Mouse (Mus musculus): ENCODE results near the gene C1rl. TPM values are rescaled to one million over a fixed set of nuclear protein-coding genes. Genes with fewer than 3 reads are reported as not detected.
A peak's percentile ranks its signal among the peaks of the same experiment; 100 is the strongest.

The C1rl gene
- polyA plus RNA-seq (2015; fragmentation: Nextera tagmentation; extraction: Ambion mirVana): 0.46 and 0.52 TPM in 2 replicates

- Histone ChIP-seq H3K4me1 (peaks cover 2% of the 10 kb centered on the region; the same call in 1 of the 2 replicates), H3K27ac (replicated peaks) (no peak within 1 kb of the TSS), H3K36me3 (no peaks in the 10 kb centered on the region), H3K9ac (no peak within 1 kb of the TSS), H3K9me3 (no peaks in the 10 kb centered on the region), H3K4me3 (no peak within 1 kb of the TSS), H3K4me2 (no peak within 1 kb of the TSS), H3K27me3 (replicated peaks) (no peaks in the 10 kb centered on the region)
- WGBS: 39% methylated on average over 4 of the region's 4 CpGs
- peak; percentile 54; the same call in 1 of the 2 replicates for ATAC-seq (ENCODE audit: extremely low read depth, insufficient number of reproducible peaks, low FRiP score, low TSS enrichment)
Observed at GRCm38 (mm10) chr6:124492842-124493561, at the start of gene C1rl. TSS of gene C1rl (plus strand) at chr6:124493113.

DNA sequence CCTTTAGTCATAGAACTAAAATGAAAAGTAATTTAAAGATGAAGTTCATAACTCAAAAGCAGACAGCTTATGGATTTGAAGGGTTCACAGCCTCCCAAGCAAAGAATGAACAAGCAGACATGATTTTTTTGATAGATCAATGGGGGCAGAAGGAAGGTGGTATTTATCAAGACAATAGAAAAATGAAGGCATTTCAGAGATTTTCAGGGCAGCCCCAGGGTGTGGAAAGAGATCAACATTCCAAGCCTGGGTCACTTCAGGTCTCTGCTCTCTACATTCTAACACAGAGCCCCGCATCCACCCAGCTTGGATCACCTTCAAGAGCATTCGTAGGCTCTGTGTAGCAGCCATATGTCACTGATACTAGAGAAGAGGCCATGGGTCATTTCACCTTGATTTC lies 49.6 kb upstream of the C1rl start:
- H3K4me2 ChIP-seq: no peak overlapping the region
- H3K27me3 ChIP-seq (replicated peaks): no peaks in the 10 kb centered on the region
- WGBS: 69% methylated on average over 2 of the region's 2 CpGs
- no peak overlapping the region for H3K4me3 ChIP-seq
- no peak for ATAC-seq (ENCODE audit: extremely low read depth, insufficient number of reproducible peaks, low FRiP score, low TSS enrichment)
- H3K4me1 ChIP-seq: no peaks in the 10 kb centered on the region
- H3K9ac ChIP-seq: no peak overlapping the region
- H3K9me3 ChIP-seq: no peaks in the 10 kb centered on the region
- H3K36me3 ChIP-seq: no peaks in the 10 kb centered on the region
- no peak overlapping the region for H3K27ac ChIP-seq (replicated peaks)

DNA sequence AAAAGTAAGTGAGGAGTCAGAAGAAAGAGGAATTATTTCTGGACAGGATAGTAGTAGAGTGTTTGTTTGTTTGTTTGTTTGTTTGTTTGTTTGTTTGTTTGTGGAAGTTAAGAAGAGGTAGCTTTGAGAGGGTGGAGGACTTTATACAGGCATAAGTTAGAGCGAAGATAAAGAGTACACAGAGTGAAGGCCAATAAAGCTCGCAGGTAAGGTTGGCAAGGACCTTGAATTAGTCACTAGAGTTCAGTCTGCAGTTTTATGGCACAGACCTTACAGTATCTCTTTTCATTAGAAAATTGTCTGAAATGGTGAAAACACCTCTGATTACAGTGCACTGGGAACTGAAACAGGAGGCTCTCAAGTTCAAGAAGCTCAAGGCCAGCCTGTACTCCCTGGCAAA lies 46.9 kb upstream of the C1rl start:
- no peak overlapping the region for H3K27ac ChIP-seq (replicated peaks)
- H3K9me3 ChIP-seq: no peaks in the 10 kb centered on the region
- H3K9ac ChIP-seq: no peak overlapping the region
- no peaks in the 10 kb centered on the region for H3K36me3 ChIP-seq
- H3K4me3 ChIP-seq: no peak overlapping the region
- H3K4me1 ChIP-seq: no peaks in the 10 kb centered on the region
- ATAC-seq (ENCODE audit: extremely low read depth, insufficient number of reproducible peaks, low FRiP score, low TSS enrichment): no peak
- peaks cover 9% of the 10 kb centered on the region; the same call in 1 of the 2 replicates for H3K27me3 ChIP-seq (replicated peaks)
- WGBS: 86% methylated on average over 2 of the region's 2 CpGs
- H3K4me2 ChIP-seq: no peak overlapping the region

GRCm38 (mm10) chr6:124446459-124446858 lies 46.5 kb upstream of the C1rl start:
- no peak overlapping the region for H3K9ac ChIP-seq
- H3K36me3 ChIP-seq: no peaks in the 10 kb centered on the region
- no peaks in the 10 kb centered on the region for H3K9me3 ChIP-seq
- H3K27ac ChIP-seq (replicated peaks): no peak overlapping the region
- no peak overlapping the region for H3K4me3 ChIP-seq
- no peaks in the 10 kb centered on the region for H3K4me1 ChIP-seq
- ATAC-seq (ENCODE audit: extremely low read depth, insufficient number of reproducible peaks, low FRiP score, low TSS enrichment): no peak
- H3K4me2 ChIP-seq: no peak overlapping the region
- peaks cover 11% of the 10 kb centered on the region; the same call in 1 of the 2 replicates for H3K27me3 ChIP-seq (replicated peaks)
- WGBS: 88% methylated on average over 9 of the region's 9 CpGs

GRCm38 (mm10) chr6:124447356-124447755 lies 45.6 kb upstream of the C1rl start:
- 68% methylated on average over 2 of the region's 2 CpGs for WGBS
- no peaks in the 10 kb centered on the region for H3K4me1 ChIP-seq

DNA sequence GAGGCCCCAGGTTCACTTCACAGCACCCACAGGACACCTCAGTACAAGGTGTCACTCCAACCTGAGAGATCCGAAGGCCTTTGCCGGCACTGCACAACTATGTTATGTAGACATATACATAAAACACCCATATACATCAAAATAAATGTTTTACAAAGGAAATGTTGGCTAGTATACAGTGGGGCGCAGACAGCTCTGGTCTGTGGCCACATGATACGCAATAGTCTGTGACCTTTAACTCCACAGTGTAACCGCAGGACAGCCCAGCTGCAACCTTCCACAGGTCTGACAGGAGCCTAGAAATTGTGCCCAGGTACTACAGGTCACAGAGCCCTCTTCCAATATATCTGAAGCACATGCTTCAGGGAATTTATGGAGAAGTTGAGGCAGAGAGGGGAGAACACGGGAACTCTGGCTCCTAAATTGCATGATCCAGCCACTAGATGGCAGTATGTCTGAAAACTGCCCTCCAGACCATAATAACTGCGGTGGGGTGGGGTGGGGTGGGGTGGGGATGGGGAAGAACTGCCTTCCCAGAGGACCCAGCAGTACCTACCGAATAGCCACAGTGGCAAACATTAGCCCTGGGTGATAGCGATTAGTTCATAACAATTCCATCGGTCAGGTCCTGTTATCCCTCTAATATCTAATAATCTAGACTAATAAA lies 44.6 kb upstream of the C1rl start:
- ATAC-seq (ENCODE audit: extremely low read depth, insufficient number of reproducible peaks, low FRiP score, low TSS enrichment): no peak
- Histone ChIP-seq H3K4me2 (no peak overlapping the region), H3K27ac (replicated peaks) (no peak overlapping the region), H3K9me3 (no peaks in the 10 kb centered on the region), H3K36me3 (no peaks in the 10 kb centered on the region), H3K9ac (no peak overlapping the region), H3K4me3 (no peak overlapping the region), H3K27me3 (replicated peaks) (peaks cover 11% of the 10 kb centered on the region; the same call in 1 of the 2 replicates), H3K4me1 (no peaks in the 10 kb centered on the region)
- WGBS: 69% methylated on average over 10 of the region's 10 CpGs

More at GRCm38 (mm10) chr6:124447356-124447755, 45.6 kb upstream of the C1rl start:
- no peak for ATAC-seq (ENCODE audit: extremely low read depth, insufficient number of reproducible peaks, low FRiP score, low TSS enrichment)
- Histone ChIP-seq H3K4me2 (no peak overlapping the region), H3K9ac (no peak overlapping the region), H3K4me3 (no peak overlapping the region), H3K36me3 (no peaks in the 10 kb centered on the region), H3K9me3 (no peaks in the 10 kb centered on the region), H3K27me3 (replicated peaks) (peaks cover 11% of the 10 kb centered on the region; the same call in 1 of the 2 replicates), H3K27ac (replicated peaks) (no peak overlapping the region)

DNA sequence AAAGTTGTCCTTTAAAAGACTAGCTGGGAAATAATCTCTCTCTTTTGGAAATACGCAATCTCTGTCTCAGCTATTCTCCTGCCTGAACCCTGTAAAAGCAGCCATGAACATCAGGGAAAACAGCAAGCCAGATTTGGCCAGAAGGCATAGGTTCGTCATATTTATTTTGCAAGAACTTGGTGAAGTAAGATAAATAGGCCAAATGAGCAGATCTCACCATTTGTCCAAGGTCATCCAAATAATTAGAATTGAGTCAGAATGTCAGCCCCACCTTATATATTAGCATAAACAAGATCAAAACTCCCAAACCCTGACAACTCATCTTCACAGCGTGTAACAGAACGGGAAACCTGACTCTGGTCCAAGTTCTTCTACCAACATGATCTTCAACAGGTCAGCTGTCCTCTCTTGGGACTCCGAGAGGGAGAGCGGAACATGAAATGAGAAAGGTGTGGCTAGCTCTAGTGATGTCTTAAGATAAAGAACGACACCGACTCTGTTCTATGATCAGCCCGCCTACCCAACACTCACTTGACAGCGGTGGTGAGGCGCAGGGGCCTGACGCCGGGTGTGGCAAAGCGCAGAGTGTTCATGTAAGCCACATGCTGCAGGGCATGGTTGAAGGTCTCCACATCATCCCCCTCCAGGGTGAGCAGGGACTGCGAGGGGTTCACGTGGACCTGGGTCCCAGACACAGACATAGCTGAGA lies 43.8 kb upstream of the C1rl start:
- ATAC-seq (ENCODE audit: extremely low read depth, insufficient number of reproducible peaks, low FRiP score, low TSS enrichment): no peak
- Histone ChIP-seq H3K4me1 (no peaks in the 10 kb centered on the region), H3K27ac (replicated peaks) (no peak overlapping the region), H3K9me3 (no peaks in the 10 kb centered on the region), H3K4me2 (no peak overlapping the region), H3K9ac (no peak overlapping the region), H3K27me3 (replicated peaks) (peaks cover 11% of the 10 kb centered on the region; the same call in 1 of the 2 replicates), H3K36me3 (no peaks in the 10 kb centered on the region), H3K4me3 (no peak overlapping the region)
- 85% methylated on average over 16 of the region's 16 CpGs for WGBS

- Histone ChIP-seq H3K4me3 (no peak overlapping the region), H3K4me1 (no peaks in the 10 kb centered on the region), H3K9me3 (no peaks in the 10 kb centered on the region), H3K9ac (no peak overlapping the region), H3K27me3 (replicated peaks) (peaks cover 11% of the 10 kb centered on the region; the same call in 1 of the 2 replicates), H3K4me2 (no peak overlapping the region), H3K27ac (replicated peaks) (no peak overlapping the region), H3K36me3 (no peaks in the 10 kb centered on the region)
- WGBS: 70% methylated on average over 18 of the region's 18 CpGs
- ATAC-seq (ENCODE audit: extremely low read depth, insufficient number of reproducible peaks, low FRiP score, low TSS enrichment): no peak
Observed at GRCm38 (mm10) chr6:124449668-124450383, 43.1 kb upstream of the C1rl start.

GRCm38 (mm10) chr6:124451995-124452394 lies 40.9 kb upstream of the C1rl start:
- no peaks in the 10 kb centered on the region for H3K4me1 ChIP-seq
- H3K36me3 ChIP-seq: no peaks in the 10 kb centered on the region
- 56% methylated on average over 3 of the region's 3 CpGs for WGBS
- H3K9ac ChIP-seq: no peak overlapping the region
- H3K27me3 ChIP-seq (replicated peaks): peaks cover 11% of the 10 kb centered on the region; the same call in 1 of the 2 replicates
- H3K27ac ChIP-seq (replicated peaks): no peak overlapping the region
- H3K4me2 ChIP-seq: no peak overlapping the region
- H3K9me3 ChIP-seq: no peaks in the 10 kb centered on the region
- no peak overlapping the region for H3K4me3 ChIP-seq
- ATAC-seq (ENCODE audit: extremely low read depth, insufficient number of reproducible peaks, low FRiP score, low TSS enrichment): no peak

- Histone ChIP-seq H3K4me2 (no peak overlapping the region), H3K4me3 (no peak overlapping the region), H3K9me3 (no peaks in the 10 kb centered on the region), H3K4me1 (no peaks in the 10 kb centered on the region), H3K36me3 (no peaks in the 10 kb centered on the region), H3K27ac (replicated peaks) (no peak overlapping the region), H3K27me3 (replicated peaks) (peaks cover 11% of the 10 kb centered on the region; the same call in 1 of the 2 replicates), H3K9ac (no peak overlapping the region)
- ATAC-seq (ENCODE audit: extremely low read depth, insufficient number of reproducible peaks, low FRiP score, low TSS enrichment): no peak
- 45% methylated on average over 4 of the region's 4 CpGs for WGBS
Observed at GRCm38 (mm10) chr6:124453756-124454155, 39.2 kb upstream of the C1rl start.

- no peak for ATAC-seq (ENCODE audit: extremely low read depth, insufficient number of reproducible peaks, low FRiP score, low TSS enrichment)
- H3K27ac ChIP-seq (replicated peaks): no peak overlapping the region
- H3K9ac ChIP-seq: no peak overlapping the region
- H3K36me3 ChIP-seq: no peaks in the 10 kb centered on the region
- H3K4me2 ChIP-seq: no peak overlapping the region
- H3K4me1 ChIP-seq: no peaks in the 10 kb centered on the region
- WGBS: 83% methylated on average over 5 of the region's 5 CpGs
- H3K4me3 ChIP-seq: no peak overlapping the region
- H3K9me3 ChIP-seq: no peaks in the 10 kb centered on the region
- 0 out of 2 replicates have a peak, but pooled peaks cover 6% of the 10 kb centered on the region for H3K27me3 ChIP-seq (replicated peaks)
Observed at GRCm38 (mm10) chr6:124456243-124456642, 36.7 kb upstream of the C1rl start.
